Mouse (Mus musculus) heart, postnatal 36 days (tissue): ENCODE data around the gene Phospho2. TPM values are rescaled to one million over a fixed set of nuclear protein-coding genes. Genes with fewer than 3 reads are reported as not detected.
"Not testable (repeated sequence)": the region's sequence is repeated elsewhere in the genome, so short reads cannot be mapped to it uniquely, and the experiment has no call there.

Experiments used
- DNase-seq, 2 experiments: peaks; one replicate each; pipeline ENCODE4 v3.0.0; 2021 to 2022
- intact Hi-C: fragments of 180-260 bp; cut with DNase I; formaldehyde crosslinking; loops from one replicate; pipeline ENCODE4 v1.15.1; 2025
- total RNA-seq, 2 experiments: library from RNA; stranded (reverse); gene quantifications; 2 replicates each; pipeline ENCODE4 v1.2.3; 2021

Phospho2 gene
- 10 to 100 TPM; 22.7 to 24.1 TPM for total RNA-seq

GRCm38 (mm10) chr2:69789429-69790069 lies at the start of gene Phospho2, which contains the start of gene Ccdc173:
Phospho2 (plus strand) TSS chr2:69789623.
Ccdc173 (minus strand) TSS chr2:69789575.
- intact Hi-C loops: loop anchor here (2.0 kb wide), 2 partner anchors 67 to 155 kb away; partner anchors contain the start of gene Ppig

GRCm38 (mm10) chr2:69745091-69745490 lies 44.3 kb upstream of the Phospho2 start:
- intact Hi-C loops: no loop called here
- no peak for DNase-seq

More at GRCm38 (mm10) chr2:69789429-69790069, at the start of gene Phospho2, which contains the start of gene Ccdc173:
- DNase-seq: peak; percentile 97 to 98

GRCm38 (mm10) chr2:69760980-69761379 lies 28.4 kb upstream of the Phospho2 start:
- intact Hi-C loops: no loop called here
- DNase-seq: no peak

GRCm38 (mm10) chr2:69763340-69763739 lies 26.1 kb upstream of the Phospho2 start:
- no peak for DNase-seq
- intact Hi-C loops: no loop called here

DNA sequence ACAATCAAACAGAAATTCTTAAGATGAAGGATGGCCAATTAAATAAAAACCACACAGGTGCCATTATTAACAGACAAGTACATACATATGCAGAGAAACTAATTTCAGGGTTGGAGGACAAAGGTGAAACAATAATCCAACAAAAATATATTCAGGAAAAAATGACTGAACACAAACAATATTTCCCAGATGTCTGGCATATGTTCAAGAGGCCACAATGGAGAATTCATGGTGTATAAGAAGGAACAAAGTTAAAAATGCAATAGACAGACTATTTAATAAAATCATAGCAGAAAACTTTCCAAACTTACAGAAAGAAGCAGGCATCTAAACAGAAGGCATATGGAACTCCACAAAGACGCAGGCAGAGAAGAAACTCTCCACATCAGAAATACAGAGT lies 24.7 kb upstream of the Phospho2 start:
- DNase-seq: no peak
- intact Hi-C loops: no loop called here

- intact Hi-C loops: no loop called here
- DNase-seq: no peak
Observed at GRCm38 (mm10) chr2:69773331-69773730, 16.1 kb upstream of the Phospho2 start.

- intact Hi-C loops: loop anchor here (2.0 kb wide), 1 partner anchor 143 kb away; no protein-coding TSS in a partner anchor
Observed at GRCm38 (mm10) chr2:69777985-69778835, 11.2 kb upstream of the Phospho2 start.

DNA sequence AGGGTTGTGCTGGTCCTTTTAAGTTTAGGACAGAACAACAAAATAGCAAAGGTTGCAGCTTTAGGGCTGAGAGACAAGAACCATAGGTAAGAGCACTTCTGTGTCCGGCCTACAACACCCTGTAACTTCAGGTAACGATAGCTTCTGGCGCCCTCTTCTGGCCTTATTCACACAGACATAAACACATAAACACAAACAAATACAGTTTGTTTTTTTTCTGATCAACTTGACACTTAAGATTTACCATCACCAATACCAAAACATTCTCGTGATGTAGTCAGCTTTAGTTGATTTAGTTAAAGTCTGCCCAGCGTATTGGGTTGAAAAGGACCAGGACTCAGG lies 10.6 kb upstream of the Phospho2 start:
- intact Hi-C loops: loop anchor here (2.0 kb wide), 1 partner anchor 144 kb away; no protein-coding TSS in a partner anchor
- DNase-seq: no peak

More at GRCm38 (mm10) chr2:69777985-69778835, 11.2 kb upstream of the Phospho2 start:
- DNase-seq: no peak

DNA sequence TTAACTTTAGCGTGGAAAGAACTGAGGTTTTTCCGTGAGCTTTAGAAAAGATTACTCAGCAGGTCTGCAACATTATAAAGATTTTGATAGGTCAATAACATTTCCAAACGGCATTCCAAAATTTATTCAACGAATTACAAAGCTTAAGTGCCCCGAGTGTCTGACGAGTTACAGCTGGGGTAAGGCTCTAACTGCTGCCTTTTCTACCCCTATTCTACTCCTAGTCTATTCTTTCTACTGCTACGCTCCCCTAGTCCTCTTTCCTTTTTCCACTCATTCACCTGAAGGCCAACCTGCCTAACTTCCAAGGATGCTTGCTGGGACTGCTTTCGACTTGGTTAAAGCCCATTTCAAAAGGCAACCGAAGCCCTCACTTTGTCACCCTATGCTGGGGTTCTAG lies 449 bp upstream of the Phospho2 start:
- DNase-seq: no peak
- intact Hi-C loops: no loop called here

DNA sequence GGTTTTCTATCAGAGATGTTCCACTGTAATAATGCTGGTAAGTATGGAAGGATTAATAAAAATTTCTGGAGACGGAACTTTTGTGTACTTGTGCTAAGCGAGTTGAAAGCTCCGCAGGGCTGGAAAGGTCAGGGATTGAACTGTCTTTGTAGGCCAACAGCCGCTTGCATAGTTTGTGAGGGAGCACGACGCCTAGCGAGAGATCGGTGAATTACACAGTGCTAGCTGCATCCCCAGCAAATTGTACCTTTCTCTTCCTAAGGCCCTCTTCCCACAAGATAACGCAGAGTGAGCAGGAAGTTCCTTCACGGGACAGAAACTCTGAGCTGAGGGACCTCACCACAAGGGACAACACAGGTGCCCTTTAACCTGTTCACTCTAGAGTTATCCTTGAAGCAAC lies 862 bp downstream of the Phospho2 start:
- intact Hi-C loops: loop anchor here (2.0 kb wide), 2 partner anchors 67 to 155 kb away; partner anchors contain the start of gene Ppig
- DNase-seq: peak; percentile 84 to 90

GRCm38 (mm10) chr2:69790722-69791121 lies 1.3 kb downstream of the Phospho2 start:
- intact Hi-C loops: loop anchor here (2.0 kb wide), 2 partner anchors 68 to 156 kb away; partner anchors contain the start of gene Ppig
- no peak for DNase-seq

DNA sequence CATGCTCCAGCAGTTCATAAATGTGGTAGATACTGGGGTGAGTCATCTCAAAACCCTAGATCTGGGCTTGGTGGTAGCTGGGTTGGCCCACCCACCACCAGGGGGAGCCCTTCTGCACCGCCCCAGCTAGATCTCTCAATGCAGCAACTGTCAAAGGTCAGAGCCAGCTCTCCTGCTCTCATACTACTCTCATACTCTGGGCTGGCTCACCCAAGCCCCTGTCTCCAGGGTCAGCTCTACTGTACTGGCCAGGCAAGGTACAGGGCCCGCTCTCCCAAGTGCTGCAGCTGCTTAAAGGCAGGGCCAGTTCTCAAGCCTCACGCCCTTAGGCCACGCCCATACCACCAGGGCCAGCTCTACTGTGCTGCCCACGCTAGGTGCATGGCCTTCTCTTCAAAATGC lies 13.5 kb downstream of the Phospho2 start:
- intact Hi-C loops: loop anchor here (1.0 to 5.0 kb wide), 3 partner anchors 20 to 79 kb away; partner anchors contain the start of gene Ssb
- peak; percentile 80 to 83 for DNase-seq

DNA sequence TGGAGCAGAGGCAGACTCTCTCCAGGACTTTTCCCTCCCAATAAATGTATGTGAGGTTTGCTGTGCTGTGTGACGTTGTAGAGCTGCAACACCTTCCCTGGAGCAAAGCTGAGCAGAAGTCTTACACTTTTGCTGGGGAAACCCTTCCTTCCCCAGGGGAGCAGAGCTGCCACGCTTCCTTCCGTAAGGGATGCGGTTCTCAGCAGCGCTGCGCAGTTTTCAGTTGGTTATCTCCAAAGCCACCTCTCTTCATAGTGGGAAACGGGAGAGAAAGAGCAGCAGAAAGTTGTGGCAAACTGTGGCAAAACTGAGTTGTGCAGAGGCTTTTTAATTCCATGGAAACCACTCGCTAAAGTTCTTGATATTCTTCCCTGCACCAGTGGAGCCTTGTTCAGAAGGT lies 14.3 kb downstream of the Phospho2 start:
- intact Hi-C loops: loop anchor here (1.0 to 5.0 kb wide), 3 partner anchors 20 to 79 kb away; partner anchors contain the start of gene Ssb
- no peak for DNase-seq

DNA sequence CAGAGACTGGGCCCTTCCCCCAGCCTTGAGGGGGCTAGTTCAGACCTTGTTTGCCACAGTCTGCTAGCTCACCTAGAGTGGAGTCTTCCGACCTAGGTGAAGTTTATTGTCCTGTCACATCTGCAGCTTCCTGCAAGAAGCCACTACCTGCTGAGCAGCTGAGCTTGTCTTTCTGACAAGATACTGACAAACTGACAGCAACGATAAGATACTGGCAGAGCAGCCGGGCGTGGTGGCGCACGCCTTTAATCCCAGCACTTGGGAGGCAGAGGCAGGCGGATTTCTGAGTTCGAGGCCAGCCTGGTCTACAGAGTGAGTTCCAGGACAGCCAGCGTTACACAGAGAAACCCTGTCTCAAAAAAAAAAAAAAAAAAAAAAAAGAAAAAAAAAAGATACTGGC lies 15.2 kb downstream of the Phospho2 start:
- intact Hi-C loops: loop anchor here (5.0 kb wide), 1 partner anchor 78 kb away; no protein-coding TSS in a partner anchor
- not testable (repeated sequence) for DNase-seq

- no peak for DNase-seq
Observed at GRCm38 (mm10) chr2:69810169-69810568, 20.7 kb downstream of the Phospho2 start.

GRCm38 (mm10) chr2:69811349-69811748 lies 21.9 kb downstream of the Phospho2 start:
- intact Hi-C loops, DNase-seq: not testable (repeated sequence)

More at GRCm38 (mm10) chr2:69810169-69810568, 20.7 kb downstream of the Phospho2 start:
- intact Hi-C loops: no loop called here

- intact Hi-C loops: no loop called here
- DNase-seq: no peak
Observed at GRCm38 (mm10) chr2:69816575-69816974, 27.2 kb downstream of the Phospho2 start.

- no peak for DNase-seq
- intact Hi-C loops: no loop called here
Observed at GRCm38 (mm10) chr2:69818350-69819085, 29.1 kb downstream of the Phospho2 start.

DNA sequence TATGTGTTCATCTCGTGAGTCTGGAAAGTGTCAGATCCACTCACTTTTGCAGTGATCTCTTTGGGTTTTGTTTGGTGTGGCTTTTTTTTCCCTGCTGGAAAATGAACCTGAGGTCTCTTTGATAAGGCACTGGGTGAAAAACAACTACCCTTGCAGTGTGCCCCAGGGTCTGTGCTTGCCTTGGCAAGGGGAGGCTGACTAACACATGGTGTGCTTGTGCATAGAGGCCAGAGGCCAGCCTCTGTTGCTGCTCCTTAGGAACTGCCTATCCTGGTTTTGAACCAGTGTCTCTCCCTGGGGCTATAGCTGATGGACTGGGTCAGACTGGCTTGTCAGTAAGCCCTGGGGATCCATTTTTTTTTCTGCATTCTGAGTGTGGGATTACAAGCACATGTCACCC lies 30.8 kb downstream of the Phospho2 start:
- intact Hi-C loops: no loop called here
- no peak for DNase-seq

DNA sequence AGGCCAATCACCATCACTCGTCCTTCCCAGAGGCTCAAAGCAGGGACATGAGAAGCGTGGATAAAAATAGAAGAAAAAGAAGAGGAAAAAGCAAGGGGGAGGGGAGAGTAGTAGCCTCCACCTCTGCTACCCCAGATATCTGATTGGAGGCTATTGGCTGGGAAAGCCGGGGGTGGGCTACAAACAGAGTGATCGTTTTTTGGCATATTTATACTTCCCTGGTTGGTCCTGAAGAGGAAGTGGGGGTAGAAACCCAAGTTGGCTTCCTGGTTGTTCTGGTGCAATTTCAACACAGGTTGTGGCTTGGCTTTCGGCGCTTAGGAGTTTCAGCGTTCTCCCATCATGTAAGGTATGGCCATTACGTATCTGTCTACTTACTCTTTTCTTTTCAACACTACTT lies 32.3 kb downstream of the Phospho2 start, which contains the start of gene Klhl23:
TSS of gene Klhl23 (plus strand) at position 234 of the 400 bp plus-strand sequence.
- DNase-seq: peak; percentile 20 to 26
- intact Hi-C loops: loop anchor here (2.0 kb wide), 1 partner anchor 39 kb away; the partner anchor contains the start of gene Ssb
